Mouse (Mus musculus) lung, postnatal 0 days (tissue): ENCODE measurements around the gene Ptprt.

Experiments used
- CTCF ChIP-seq: IDR thresholded peaks from 2 replicates; pipeline ENCODE4 v1.5.1; 2016; ENCODE audit warnings: antibody characterized with exemption, mild to moderate bottlenecking
- EP300 ChIP-seq: IDR thresholded peaks from 2 replicates; pipeline ENCODE4 v1.6.1; 2016; ENCODE audit warnings: antibody characterized with exemption, mild to moderate bottlenecking, control low read depth

- no peak for TF ChIP-seq CTCF
- no peak for TF ChIP-seq EP300
These were observed 36.2 kb downstream of the Ptprt start for GRCm38 (mm10) chr2:162624707-162625106.
